Mouse (Mus musculus) embryonic fibroblast, embryonic 13.5 days (primary cell): ENCODE results near the gene Siva1.

Experiments
- CTCF ChIP-seq: IDR thresholded peaks from 2 replicates; pipeline ENCODE4 v1.5.1; 2011; ENCODE audit warnings: mild to moderate bottlenecking, control low read depth, low read length, moderate library complexity, borderline replicate concordance; ENCODE audit not compliant: insufficient read depth
- POLR2A ChIP-seq: IDR thresholded peaks from 2 replicates; pipeline ENCODE4 v1.6.1; 2011; ENCODE audit warnings: low read depth, mild to moderate bottlenecking, control low read depth, low read length, moderate library complexity

- TF ChIP-seq CTCF: no peak
- no peak for TF ChIP-seq POLR2A
These were observed 37.5 kb upstream of the Siva1 start for GRCm38 (mm10) chr12:112606998-112607397.
